Mouse (Mus musculus) megakaryocyte, embryonic 14.5 days (primary cell): ENCODE data around the gene Zc3h12a. TPM values are rescaled to one million over a fixed set of nuclear protein-coding genes. Genes with fewer than 3 reads are reported as not detected.

Experiments used
- H3K27me3 ChIP-seq: replicated peaks from 2 replicates; pipeline ENCODE3; 2012; ENCODE audit warnings: inconsistent platforms
- H3K36me3 ChIP-seq: replicated peaks from 2 replicates; pipeline ENCODE3; 2012; ENCODE audit warnings: low read length, inconsistent platforms, mixed read lengths
- H3K4me1 ChIP-seq: 2 replicates; pipeline ENCODE4 v1.6.1; 2012; ENCODE audit warnings: inconsistent platforms
- H3K4me3 ChIP-seq: replicated peaks from 2 replicates; pipeline ENCODE3; 2012; ENCODE audit warnings: moderate library complexity, mild to moderate bottlenecking, inconsistent platforms
- H3K9me3 ChIP-seq: 2 replicates; pipeline ENCODE4 v1.6.1; 2012; ENCODE audit warnings: inconsistent platforms
- FLI1 ChIP-seq: IDR thresholded peaks from 2 replicates; pipeline ENCODE4 v1.6.1; 2012; ENCODE audit warnings: low read length, inconsistent platforms, mixed read lengths
- GATA1 ChIP-seq: IDR thresholded peaks from 3 replicates; pipeline ENCODE4 v1.6.1; 2012; ENCODE audit warnings: mixed read lengths, low read length, inconsistent platforms, borderline replicate concordance
- polyA plus RNA-seq: library from polyadenylated mRNA; stranded (reverse); fragments of >175 nt; gene quantifications from 2 replicates; pipeline ENCODE4 v1.2.3, GENCODE M21; 2012; ENCODE audit warnings: low replicate concordance; ENCODE audit not compliant: insufficient read depth

The Zc3h12a gene
- polyA plus RNA-seq, 1 experiment: 20.5 TPM

DNA sequence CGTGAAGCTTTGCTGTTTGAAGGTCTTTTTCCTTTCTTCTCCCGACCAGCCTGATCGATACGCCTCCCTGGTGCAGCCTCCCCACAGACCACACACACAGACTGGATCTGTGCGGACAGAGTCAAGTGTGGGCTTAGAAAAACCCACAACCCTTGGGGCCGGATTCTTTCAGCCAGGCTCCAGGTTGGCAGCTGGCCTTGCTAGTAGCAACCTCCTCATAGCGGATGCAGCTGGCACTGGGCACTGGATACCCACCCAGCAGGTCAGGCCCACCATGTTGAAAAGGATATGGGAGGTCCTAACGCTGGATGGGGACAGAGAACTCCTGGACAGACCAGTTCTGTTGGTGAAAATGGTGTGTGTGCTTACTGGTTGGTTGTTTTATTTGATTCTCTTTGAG lies 33.8 kb upstream of the Zc3h12a start:
- Histone ChIP-seq H3K9me3 (peaks cover 11% of the 10 kb centered on the region), H3K4me1 (peaks cover 46% of the 10 kb centered on the region), H3K27me3 (peaks cover 54% of the 10 kb centered on the region), H3K4me3 (no peak overlapping the region), H3K36me3 (no peaks in the 10 kb centered on the region)
- no peak for TF ChIP-seq FLI1
- no peak for TF ChIP-seq GATA1

DNA sequence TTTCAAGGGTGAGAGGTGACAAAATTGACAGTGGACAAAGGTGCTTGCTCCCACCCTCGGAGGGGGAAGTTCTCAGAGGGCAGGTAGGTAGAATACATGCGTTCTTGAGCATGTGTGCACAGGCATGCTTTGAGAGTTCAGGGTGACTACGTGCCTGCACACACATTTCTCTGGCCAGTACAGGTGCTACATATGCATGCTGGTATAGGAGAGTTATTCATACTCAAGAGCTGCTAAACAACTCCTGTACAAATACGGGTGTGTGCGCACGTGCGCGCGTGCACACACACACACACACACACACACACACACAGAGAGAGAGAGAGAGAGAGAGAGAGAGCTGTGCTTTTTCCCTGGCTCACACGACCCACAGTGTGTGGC lies 33.3 kb upstream of the Zc3h12a start:
- no peak for TF ChIP-seq GATA1
- TF ChIP-seq FLI1: no peak
- no peaks in the 10 kb centered on the region for H3K36me3 ChIP-seq
- H3K27me3 ChIP-seq: peaks cover 54% of the 10 kb centered on the region
- peaks cover 51% of the 10 kb centered on the region for H3K4me1 ChIP-seq
- H3K9me3 ChIP-seq: peaks cover 11% of the 10 kb centered on the region
- no peak overlapping the region for H3K4me3 ChIP-seq

DNA sequence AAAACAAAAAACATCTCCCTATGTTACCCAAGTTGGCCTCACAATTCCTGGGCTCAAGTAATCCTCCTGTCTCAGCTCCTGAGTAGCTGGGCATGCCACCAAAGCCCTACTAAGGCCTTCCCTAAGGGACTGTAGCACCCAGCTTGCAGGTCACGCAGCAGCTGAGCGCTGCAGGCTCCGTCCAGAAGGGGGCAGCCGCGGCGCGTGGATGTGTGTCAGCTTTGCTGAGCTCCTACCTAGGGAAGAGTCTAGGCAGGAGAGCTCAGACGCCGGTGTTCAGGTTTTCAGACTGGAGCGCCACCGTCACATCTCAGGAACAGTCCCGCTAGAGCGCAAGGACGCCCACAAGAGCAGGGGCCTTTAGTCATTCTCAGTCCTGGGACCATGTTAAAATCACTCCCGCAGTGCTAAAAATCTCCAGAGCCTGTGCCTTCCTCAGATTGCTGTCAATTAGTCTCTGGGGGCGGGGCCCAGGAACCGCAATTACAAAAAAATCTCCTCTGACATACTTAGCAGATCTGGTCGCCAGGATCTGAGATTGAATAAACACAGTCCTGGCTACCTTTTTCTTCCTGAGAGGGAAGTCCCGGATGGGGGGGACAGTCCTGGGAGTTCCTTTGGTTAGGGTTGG lies 32.8 kb upstream of the Zc3h12a start:
- Histone ChIP-seq H3K4me1 (peaks cover 56% of the 10 kb centered on the region), H3K9me3 (peaks cover 9% of the 10 kb centered on the region), H3K4me3 (peak overlapping the region; percentile 44), H3K36me3 (no peaks in the 10 kb centered on the region), H3K27me3 (peaks cover 54% of the 10 kb centered on the region)
- TF ChIP-seq GATA1 (no peak), FLI1 (no peak)

GRCm38 (mm10) chr4:125158581-125159317 lies 31.1 kb upstream of the Zc3h12a start:
- peak overlapping the region; percentile 24 for H3K4me3 ChIP-seq
- no peaks in the 10 kb centered on the region for H3K9me3 ChIP-seq
- TF ChIP-seq GATA1 (no peak), FLI1 (no peak)
- no peaks in the 10 kb centered on the region for H3K36me3 ChIP-seq
- peaks cover 42% of the 10 kb centered on the region for H3K27me3 ChIP-seq
- H3K4me1 ChIP-seq: peaks cover 67% of the 10 kb centered on the region

- TF ChIP-seq FLI1: no peak
- no peak for TF ChIP-seq GATA1
- Histone ChIP-seq H3K27me3 (peaks cover 36% of the 10 kb centered on the region), H3K36me3 (no peaks in the 10 kb centered on the region), H3K4me1 (peaks cover 71% of the 10 kb centered on the region), H3K9me3 (no peaks in the 10 kb centered on the region), H3K4me3 (peak overlapping the region; percentile 14)
Observed at GRCm38 (mm10) chr4:125158081-125158480, 30.4 kb upstream of the Zc3h12a start.

- TF ChIP-seq FLI1: no peak
- no peak for TF ChIP-seq GATA1
- Histone ChIP-seq H3K9me3 (no peaks in the 10 kb centered on the region), H3K4me3 (peak overlapping the region; percentile 81)
Observed at GRCm38 (mm10) chr4:125157322-125157721, 29.7 kb upstream of the Zc3h12a start.

DNA sequence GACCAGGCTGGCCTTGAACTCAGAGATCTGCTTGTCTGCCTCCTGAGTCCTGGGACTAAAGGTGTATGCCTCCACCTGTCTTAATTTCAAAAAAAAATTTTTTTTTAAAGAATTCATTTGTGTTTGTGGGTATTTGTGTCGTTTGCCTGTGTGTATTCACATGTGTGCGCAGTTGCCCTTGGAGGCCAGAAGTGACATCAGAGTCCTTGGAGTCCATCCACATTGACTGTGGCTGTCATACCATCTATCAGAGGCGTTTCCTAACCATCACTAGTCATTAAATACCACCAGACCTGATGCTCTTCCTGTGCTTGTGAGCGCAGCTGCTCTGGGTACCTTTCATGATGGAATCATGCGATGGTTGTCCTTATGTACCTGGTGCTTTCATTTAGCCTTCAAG lies 28.0 kb upstream of the Zc3h12a start:
- H3K27me3 ChIP-seq: peaks cover 30% of the 10 kb centered on the region
- H3K9me3 ChIP-seq: no peaks in the 10 kb centered on the region
- H3K4me3 ChIP-seq: no peak overlapping the region
- no peak for TF ChIP-seq GATA1
- TF ChIP-seq FLI1: no peak
- H3K4me1 ChIP-seq: peaks cover 70% of the 10 kb centered on the region
- no peaks in the 10 kb centered on the region for H3K36me3 ChIP-seq

More at GRCm38 (mm10) chr4:125157322-125157721, 29.7 kb upstream of the Zc3h12a start:
- Histone ChIP-seq H3K36me3 (no peaks in the 10 kb centered on the region), H3K4me1 (peaks cover 66% of the 10 kb centered on the region), H3K27me3 (peaks cover 30% of the 10 kb centered on the region)

DNA sequence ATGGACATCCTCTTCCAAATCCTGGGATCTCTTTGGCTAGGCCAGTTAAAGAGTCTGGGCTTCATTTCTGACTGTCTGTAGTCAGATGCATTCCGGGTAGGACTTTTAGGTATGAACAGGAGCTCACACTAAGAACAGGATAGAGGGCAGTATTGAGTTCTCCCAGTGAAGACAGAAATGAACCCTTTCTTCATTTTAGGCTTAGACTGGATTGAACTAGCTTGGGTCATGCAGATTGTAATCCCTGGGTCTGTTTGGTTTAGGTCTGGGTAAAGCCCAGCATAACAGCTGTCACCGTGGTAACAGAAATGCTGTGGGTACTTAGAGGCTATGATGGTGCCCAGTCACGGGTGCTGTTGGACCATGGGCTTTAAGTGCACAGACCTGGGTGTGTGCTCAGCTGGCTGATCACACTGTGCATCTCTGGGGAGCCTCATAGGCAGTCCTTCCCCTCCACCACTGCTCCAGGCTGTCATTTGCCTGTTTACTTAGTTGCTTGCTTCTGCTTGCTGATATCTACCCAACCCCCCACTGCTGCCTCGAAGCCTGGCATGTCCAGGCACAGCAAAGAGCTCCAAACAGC lies 26.1 kb upstream of the Zc3h12a start:
- peaks cover 30% of the 10 kb centered on the region for H3K27me3 ChIP-seq
- H3K36me3 ChIP-seq: no peaks in the 10 kb centered on the region
- H3K4me1 ChIP-seq: peaks cover 58% of the 10 kb centered on the region
- peaks cover under 1% of the 10 kb centered on the region for H3K9me3 ChIP-seq
- peak overlapping the region; percentile 69 for H3K4me3 ChIP-seq
- TF ChIP-seq GATA1: no peak
- TF ChIP-seq FLI1: no peak

- peaks cover 35% of the 10 kb centered on the region for H3K27me3 ChIP-seq
- H3K4me1 ChIP-seq: peaks cover 45% of the 10 kb centered on the region
- H3K4me3 ChIP-seq: no peak overlapping the region
- H3K36me3 ChIP-seq: no peaks in the 10 kb centered on the region
- TF ChIP-seq FLI1 (no peak), GATA1 (no peak)
- H3K9me3 ChIP-seq: peaks cover 10% of the 10 kb centered on the region
Observed at GRCm38 (mm10) chr4:125152469-125152868, 24.8 kb upstream of the Zc3h12a start.

DNA sequence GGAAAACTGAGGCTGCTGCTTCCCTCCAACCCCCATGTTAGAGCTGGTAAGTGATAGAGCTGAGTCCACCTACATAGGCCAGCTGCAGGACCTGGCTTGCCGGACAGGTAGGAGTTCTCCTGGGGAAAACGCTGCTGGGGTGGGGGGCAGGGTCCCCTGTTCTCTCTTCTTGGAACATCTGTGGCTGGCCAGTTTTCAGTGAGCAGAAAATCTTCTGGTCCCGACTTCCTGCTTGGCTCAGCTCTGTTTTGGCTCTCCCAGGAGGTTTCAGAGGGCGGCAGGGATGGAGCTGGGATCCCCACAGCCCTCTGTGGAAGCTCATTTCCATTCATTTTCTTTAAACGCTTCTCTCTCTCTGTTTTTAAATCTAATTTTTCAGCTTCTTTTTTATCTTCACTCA lies 21.8 kb upstream of the Zc3h12a start:
- H3K4me3 ChIP-seq: no peak overlapping the region
- TF ChIP-seq FLI1 (no peak), GATA1 (no peak)
- peaks cover 48% of the 10 kb centered on the region for H3K27me3 ChIP-seq
- no peaks in the 10 kb centered on the region for H3K36me3 ChIP-seq
- H3K9me3 ChIP-seq: peaks cover 10% of the 10 kb centered on the region
- peaks cover 42% of the 10 kb centered on the region for H3K4me1 ChIP-seq
